Mouse (Mus musculus) MEL (cell line): ENCODE data around the gene Ccdc47.

Experiments used
- CTCF ChIP-seq, 3 experiments: IDR thresholded peaks in 2 of 3; conservative IDR thresholded peaks in 1 of 3; 2 replicates each; pipeline ENCODE4 v1.5.1; 2011 to 2012; ENCODE audit warnings: low read length in 3 of 3, low read depth in 2 of 3, mild to moderate bottlenecking in 2 of 3, improper control_type of control experiment in 1 of 3, inconsistent platforms in 1 of 3, mixed read lengths in 1 of 3, moderate library complexity in 1 of 3; ENCODE audit not compliant: control insufficient read depth in 1 of 3, insufficient read depth in 1 of 3, poor library complexity in 1 of 3, severe bottlenecking in 1 of 3
- E2F4 ChIP-seq: IDR thresholded peaks from 2 replicates; pipeline ENCODE4 v1.6.1; 2011; ENCODE audit warnings: low read depth, low read length, improper control_type of control experiment, borderline replicate concordance
- GABPA ChIP-seq: IDR thresholded peaks from 2 replicates; pipeline ENCODE4 v1.6.1; 2012; ENCODE audit warnings: low read depth, mild to moderate bottlenecking, inconsistent platforms, low read length, improper control_type of control experiment, moderate library complexity
- GATA1 ChIP-seq: IDR thresholded peaks from 2 replicates; pipeline ENCODE4 v1.6.1; 2011; ENCODE audit warnings: low read depth, low read length, improper control_type of control experiment
- JUND ChIP-seq: IDR thresholded peaks from 2 replicates; pipeline ENCODE4 v1.6.1; 2011; ENCODE audit warnings: low read depth, mild to moderate bottlenecking, improper control_type of control experiment, low read length
- MAX ChIP-seq: IDR thresholded peaks from 2 replicates; pipeline ENCODE4 v1.6.1; 2011; ENCODE audit warnings: low read length, improper control_type of control experiment
- NRF1 ChIP-seq: IDR thresholded peaks from 2 replicates; pipeline ENCODE4 v1.6.1; 2014; ENCODE audit warnings: low read depth, mild to moderate bottlenecking, inconsistent platforms, low read length, improper control_type of control experiment, moderate library complexity; ENCODE audit not compliant: poor library complexity, insufficient read depth, severe bottlenecking
- POLR2A ChIP-seq, 2 experiments: IDR thresholded peaks; 2 replicates each; pipeline ENCODE4 v1.6.1; 2011 to 2012; ENCODE audit warnings: low read length in 2 of 2, mild to moderate bottlenecking in 2 of 2, control low read depth in 1 of 2, improper control_type of control experiment in 1 of 2, low read depth in 1 of 2, moderate library complexity in 1 of 2; ENCODE audit not compliant: control insufficient read depth in 1 of 2, insufficient read depth in 1 of 2, poor library complexity in 1 of 2
- RCOR1 ChIP-seq: IDR thresholded peaks from 2 replicates; pipeline ENCODE4 v1.6.1; 2012; ENCODE audit warnings: low read depth, mild to moderate bottlenecking, inconsistent platforms, low read length, improper control_type of control experiment
- TAL1 ChIP-seq: IDR thresholded peaks from 2 replicates; pipeline ENCODE4 v1.6.1; 2012; ENCODE audit warnings: mild to moderate bottlenecking, inconsistent platforms, low read length, moderate library complexity, mixed read lengths
- USF1 ChIP-seq: IDR thresholded peaks from 2 replicates; pipeline ENCODE4 v1.6.1; 2014; ENCODE audit warnings: low read depth, mild to moderate bottlenecking, inconsistent platforms, low read length, improper control_type of control experiment, moderate library complexity
- ZKSCAN1 ChIP-seq: IDR thresholded peaks from 2 replicates; pipeline ENCODE4 v1.6.1; 2012; ENCODE audit warnings: low read depth, mild to moderate bottlenecking, inconsistent platforms, low read length, improper control_type of control experiment, moderate library complexity

GRCm38 (mm10) chr11:106264988-106265387, 48.8 kb upstream of the Ccdc47 start:
- no peak for TF ChIP-seq MAX
- no peak for TF ChIP-seq ZKSCAN1
- TF ChIP-seq CTCF (IDR thresholded peaks at IDR 0.05 in 2 of 3, conservative IDR thresholded peaks at IDR 0.05 in 1 of 3; ENCODE audit: control insufficient read depth in 1 of 3, insufficient read depth in 1 of 3, low read depth in 2 of 3, low read length in 3 of 3, poor library complexity in 1 of 3, severe bottlenecking in 1 of 3): no peak
- TF ChIP-seq GATA1: no peak
- no peak for TF ChIP-seq JUND
- no peak for TF ChIP-seq NRF1
- no peak for TF ChIP-seq GABPA
- TF ChIP-seq RCOR1: no peak
- no peak for TF ChIP-seq USF1
- TF ChIP-seq E2F4: no peak
- no peak for TF ChIP-seq TAL1
- TF ChIP-seq POLR2A (IDR thresholded peaks at IDR 0.05; ENCODE audit: control insufficient read depth in 1 of 2, insufficient read depth in 1 of 2, low read depth in 1 of 2, low read length in 2 of 2, poor library complexity in 1 of 2): no peak
